Mouse (Mus musculus) MEL (cell line): ENCODE measurements around the gene Gm13693.
"Not testable (repeated sequence)": the region's sequence is repeated elsewhere in the genome, so short reads cannot be mapped to it uniquely, and the experiment has no call there.

ENCODE experiments used
- CTCF ChIP-seq, 3 experiments: IDR thresholded peaks in 2 of 3; conservative IDR thresholded peaks in 1 of 3; 2 replicates each; pipeline ENCODE4 v1.5.1; 2011 to 2012; ENCODE audit warnings: low read length in 3 of 3, low read depth in 2 of 3, mild to moderate bottlenecking in 2 of 3, improper control_type of control experiment in 1 of 3, inconsistent platforms in 1 of 3, mixed read lengths in 1 of 3, moderate library complexity in 1 of 3; ENCODE audit not compliant: control insufficient read depth in 1 of 3, insufficient read depth in 1 of 3, poor library complexity in 1 of 3, severe bottlenecking in 1 of 3
- ELF1 ChIP-seq: IDR thresholded peaks from 2 replicates; pipeline ENCODE4 v1.6.1; 2014; ENCODE audit warnings: low read depth, mild to moderate bottlenecking, inconsistent platforms, low read length, improper control_type of control experiment, moderate library complexity
- EP300 ChIP-seq, 2 experiments: IDR thresholded peaks; 2 replicates each; pipeline ENCODE4 v1.6.1; 2011; ENCODE audit warnings: improper control_type of control experiment in 2 of 2, low read length in 2 of 2, low read depth in 1 of 2, mild to moderate bottlenecking in 1 of 2
- GATA1 ChIP-seq: IDR thresholded peaks from 2 replicates; pipeline ENCODE4 v1.6.1; 2011; ENCODE audit warnings: low read depth, low read length, improper control_type of control experiment
- HCFC1 ChIP-seq: IDR thresholded peaks from 2 replicates; pipeline ENCODE4 v1.6.1; 2012; ENCODE audit warnings: low read depth, mild to moderate bottlenecking, inconsistent platforms, low read length, improper control_type of control experiment, moderate library complexity
- MAX ChIP-seq: IDR thresholded peaks from 2 replicates; pipeline ENCODE4 v1.6.1; 2011; ENCODE audit warnings: low read length, improper control_type of control experiment
- NRF1 ChIP-seq: IDR thresholded peaks from 2 replicates; pipeline ENCODE4 v1.6.1; 2014; ENCODE audit warnings: low read depth, mild to moderate bottlenecking, inconsistent platforms, low read length, improper control_type of control experiment, moderate library complexity; ENCODE audit not compliant: poor library complexity, insufficient read depth, severe bottlenecking
- POLR2A ChIP-seq, 2 experiments: IDR thresholded peaks; 2 replicates each; pipeline ENCODE4 v1.6.1; 2011 to 2012; ENCODE audit warnings: low read length in 2 of 2, mild to moderate bottlenecking in 2 of 2, control low read depth in 1 of 2, improper control_type of control experiment in 1 of 2, low read depth in 1 of 2, moderate library complexity in 1 of 2; ENCODE audit not compliant: control insufficient read depth in 1 of 2, insufficient read depth in 1 of 2, poor library complexity in 1 of 2
- RAD21 ChIP-seq: IDR thresholded peaks from 2 replicates; pipeline ENCODE4 v1.6.1; 2011; ENCODE audit warnings: mild to moderate bottlenecking, low read depth, low read length, improper control_type of control experiment
- SIN3A ChIP-seq: IDR thresholded peaks from 2 replicates; pipeline ENCODE4 v1.6.1; 2012; ENCODE audit warnings: low read length, improper control_type of control experiment, inconsistent platforms
- TBP ChIP-seq: IDR thresholded peaks from 2 replicates; pipeline ENCODE4 v1.8.0; 2011; ENCODE audit warnings: low read depth, low read length, improper control_type of control experiment
- TCF12 ChIP-seq: IDR thresholded peaks from 2 replicates; pipeline ENCODE4 v1.6.1; 2014; ENCODE audit warnings: low read depth, mild to moderate bottlenecking, inconsistent platforms, low read length, improper control_type of control experiment, moderate library complexity
- USF1 ChIP-seq: IDR thresholded peaks from 2 replicates; pipeline ENCODE4 v1.6.1; 2014; ENCODE audit warnings: low read depth, mild to moderate bottlenecking, inconsistent platforms, low read length, improper control_type of control experiment, moderate library complexity
- ZMIZ1 ChIP-seq: IDR thresholded peaks from 2 replicates; pipeline ENCODE4 v1.6.1; 2012; ENCODE audit warnings: low read depth, mild to moderate bottlenecking, inconsistent platforms, low read length, improper control_type of control experiment, moderate library complexity

DNA sequence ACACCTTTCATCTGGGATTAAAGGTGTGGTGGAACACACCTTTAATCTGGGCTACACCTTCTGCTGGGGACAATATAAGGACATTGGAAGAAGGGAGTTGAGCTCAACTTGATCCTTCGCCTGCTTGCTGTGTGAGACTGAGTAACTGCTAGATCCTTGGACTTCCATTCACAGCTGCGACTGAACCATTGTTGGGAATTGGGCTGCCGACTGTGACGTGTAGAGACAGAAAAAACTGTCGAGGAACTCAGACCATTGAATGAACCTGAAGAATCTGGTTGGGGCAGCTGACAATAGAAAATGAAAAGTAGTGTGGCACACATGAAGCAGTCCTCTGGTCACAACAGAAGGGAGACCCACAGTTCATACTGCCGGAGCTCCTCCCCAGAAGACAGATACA is 5.7 kb downstream of the Gm13693 start, which contains the start of gene Gm13695:
- TF ChIP-seq CTCF (IDR thresholded peaks at IDR 0.05 in 2 of 3, conservative IDR thresholded peaks at IDR 0.05 in 1 of 3; ENCODE audit: control insufficient read depth in 1 of 3, insufficient read depth in 1 of 3, low read depth in 2 of 3, low read length in 3 of 3, poor library complexity in 1 of 3, severe bottlenecking in 1 of 3); USF1; POLR2A (IDR thresholded peaks at IDR 0.05; ENCODE audit: control insufficient read depth in 1 of 2, insufficient read depth in 1 of 2, low read depth in 1 of 2, low read length in 2 of 2, poor library complexity in 1 of 2); TBP; HCFC1; ELF1; TCF12; GATA1; NRF1; RAD21; EP300 (IDR thresholded peaks at IDR 0.05; ENCODE audit: low read depth in 1 of 2, low read length in 2 of 2); ZMIZ1; MAX; SIN3A: not testable (repeated sequence)
